Mouse (Mus musculus) heart, embryonic 12.5 days (tissue): ENCODE data around the gene Wdr77. TPM values are rescaled to one million over a fixed set of nuclear protein-coding genes. Genes with fewer than 3 reads are reported as not detected.

Experiments
- ATAC-seq: fragments of 200-750 bp; cut with Nextera tagmentation; 2 replicates; pipeline ENCODE4 v1.8.0; 2017; ENCODE audit warnings: moderate TSS enrichment, moderate library complexity; ENCODE audit not compliant: insufficient number of reproducible peaks, low FRiP score
- H3K27ac ChIP-seq: fragments of 300-500 bp; sonication (generic); 2 replicates; pipeline ENCODE4 v1.5.1; 2016; ENCODE audit warnings: mild to moderate bottlenecking, moderate library complexity; ENCODE audit not compliant: poor library complexity, severe bottlenecking
- H3K27me3 ChIP-seq: fragments of 300-500 bp; sonication (generic); replicated peaks from 2 replicates; pipeline ENCODE4 v1.6.1; 2016; ENCODE audit warnings: mild to moderate bottlenecking, moderate library complexity
- H3K36me3 ChIP-seq: fragments of 300-500 bp; sonication (generic); 2 replicates; pipeline ENCODE4 v1.6.1; 2016; ENCODE audit warnings: mild to moderate bottlenecking, moderate library complexity
- H3K4me1 ChIP-seq: fragments of 300-500 bp; sonication (generic); replicated peaks from 2 replicates; pipeline ENCODE4 v1.6.1; 2016; ENCODE audit warnings: mild to moderate bottlenecking
- H3K4me2 ChIP-seq: fragments of 300-500 bp; sonication (generic); 2 replicates; pipeline ENCODE4 v1.6.1; 2016; ENCODE audit warnings: mild to moderate bottlenecking, moderate library complexity
- H3K4me3 ChIP-seq: fragments of 300-500 bp; sonication (generic); 2 replicates; pipeline ENCODE4 v1.5.1; 2016; ENCODE audit warnings: mild to moderate bottlenecking
- H3K9ac ChIP-seq: fragments of 300-500 bp; sonication (generic); 2 replicates; pipeline ENCODE4 v1.6.1; 2016; ENCODE audit warnings: mild to moderate bottlenecking, moderate library complexity
- H3K9me3 ChIP-seq: fragments of 300-500 bp; sonication (generic); replicated peaks from 2 replicates; pipeline ENCODE4 v1.6.1; 2016; ENCODE audit warnings: mild to moderate bottlenecking, moderate library complexity
- WGBS: fragments of 180-500 bp; shearing (Covaris S2); methylation state at CpG from one replicate; pipeline ENCODE4 v1.1.7; 2016; 5-methylcytosine and 5-hydroxymethylcytosine counted together
- polyA plus RNA-seq: library from polyadenylated mRNA; unstranded; fragments of >200 nt; fragmentation: Nextera tagmentation; extraction: Ambion mirVana; gene quantifications from 2 replicates; pipeline ENCODE4 v1.2.1, GENCODE M21; 2016

Wdr77 gene
- polyA plus RNA-seq, 1 experiment from 2014 or later: 89.4 TPM

DNA sequence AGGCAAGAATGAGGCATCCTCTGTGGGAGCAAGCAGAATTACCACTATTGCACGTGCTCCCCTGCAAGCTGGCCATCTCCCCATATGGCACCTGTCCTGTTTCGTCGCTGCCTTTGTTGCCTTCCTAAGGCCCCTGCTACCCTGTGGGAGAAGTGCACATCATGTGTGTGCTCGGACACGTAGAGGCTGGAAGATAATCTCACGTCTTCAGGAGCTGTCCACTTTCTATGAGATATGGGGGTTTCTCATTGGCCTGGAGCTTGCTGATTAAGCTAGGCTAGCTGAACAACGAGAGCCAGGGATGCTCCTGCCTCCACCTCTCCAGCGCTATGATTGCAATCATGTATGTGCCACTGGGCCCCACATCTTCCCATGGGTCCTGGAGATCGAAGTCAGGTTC lies 34.6 kb upstream of the Wdr77 start:
- Histone ChIP-seq H3K27ac (no peak overlapping the region), H3K4me1 (no peaks in the 10 kb centered on the region), H3K9ac (no peak overlapping the region), H3K4me2 (no peak overlapping the region), H3K27me3 (no peaks in the 10 kb centered on the region), H3K36me3 (no peaks in the 10 kb centered on the region), H3K9me3 (no peaks in the 10 kb centered on the region), H3K4me3 (no peak overlapping the region)
- ATAC-seq: no peak
- 79% methylated on average over 9 of the region's 9 CpGs for WGBS

DNA sequence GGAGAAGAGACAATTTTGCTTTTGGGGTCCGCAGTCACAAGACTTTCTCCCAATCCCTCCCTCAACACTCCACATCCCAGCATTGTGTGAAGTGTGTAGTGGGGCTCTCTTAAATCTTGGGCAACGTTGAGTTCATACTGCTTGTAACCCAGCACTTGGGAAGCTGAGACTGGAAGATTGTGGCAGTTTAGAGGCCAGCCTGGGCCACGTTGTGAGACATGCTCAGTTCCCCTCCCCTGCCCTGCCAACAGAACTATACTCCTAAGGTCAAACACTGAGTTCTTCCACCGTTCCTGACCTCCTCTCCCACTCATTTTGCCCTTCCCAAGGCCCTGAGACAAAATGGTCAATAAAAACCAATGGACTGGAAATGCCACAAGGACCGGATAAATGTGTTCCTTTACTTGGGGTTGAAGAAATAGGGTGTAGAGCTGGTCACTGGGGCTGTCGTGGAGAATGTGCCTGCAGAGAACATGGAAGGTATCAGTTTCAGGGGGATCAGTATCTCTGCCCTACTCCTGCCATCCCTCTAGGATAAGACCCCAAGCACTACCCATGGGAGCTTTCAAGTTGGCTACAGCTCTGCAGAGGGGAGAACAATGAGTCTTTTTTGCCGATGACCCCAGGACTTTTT lies 31.5 kb upstream of the Wdr77 start:
- Histone ChIP-seq H3K4me2 (no peak overlapping the region), H3K4me1 (no peaks in the 10 kb centered on the region), H3K9me3 (no peaks in the 10 kb centered on the region), H3K36me3 (no peaks in the 10 kb centered on the region), H3K27ac (no peak overlapping the region), H3K27me3 (no peaks in the 10 kb centered on the region), H3K9ac (no peak overlapping the region), H3K4me3 (no peak overlapping the region)
- WGBS: 79% methylated on average over 7 of the region's 7 CpGs
- no peak for ATAC-seq

DNA sequence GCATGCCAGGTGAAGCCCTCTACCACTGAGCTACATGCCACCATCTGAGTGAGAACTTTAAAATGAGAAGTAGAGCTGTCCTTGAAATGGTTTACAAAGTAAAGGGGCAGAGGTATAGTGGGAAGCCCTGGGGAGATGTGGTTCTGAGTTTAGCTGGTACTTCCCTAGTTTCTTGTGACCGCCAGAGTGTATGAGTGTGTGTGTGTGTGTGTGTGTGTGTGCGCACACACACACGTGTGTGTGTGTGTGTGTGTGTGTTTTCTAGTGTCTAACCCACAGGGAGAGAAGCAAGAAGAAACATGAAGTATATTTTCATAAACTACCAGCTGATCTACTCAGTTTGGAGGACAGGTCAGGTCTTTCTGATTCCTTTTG lies 31.0 kb upstream of the Wdr77 start:
- Histone ChIP-seq H3K36me3 (no peaks in the 10 kb centered on the region), H3K9me3 (no peaks in the 10 kb centered on the region), H3K9ac (no peak overlapping the region), H3K4me2 (no peak overlapping the region), H3K4me1 (no peaks in the 10 kb centered on the region), H3K27ac (no peak overlapping the region), H3K27me3 (no peaks in the 10 kb centered on the region), H3K4me3 (no peak overlapping the region)
- ATAC-seq: no peak
- 93% methylated on average over 3 of the region's 3 CpGs for WGBS

DNA sequence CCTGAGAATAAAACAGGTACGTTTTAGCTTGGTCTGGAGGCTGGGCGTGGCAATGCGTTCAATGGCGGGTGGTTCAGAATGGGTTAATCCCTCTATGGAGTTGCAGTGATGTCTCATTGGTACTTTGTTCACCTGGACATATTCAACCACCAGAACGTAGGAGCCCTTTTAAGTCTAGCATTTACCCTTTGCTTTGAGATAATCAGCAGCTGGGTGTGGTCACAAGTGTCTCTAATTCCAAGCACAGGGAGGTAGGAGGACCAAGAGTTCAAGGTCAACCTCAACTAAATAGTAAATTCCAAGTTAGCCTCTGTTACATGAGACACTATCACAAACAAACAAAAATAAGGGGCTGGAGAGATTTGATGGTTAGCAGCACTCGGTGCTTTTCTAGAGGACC lies 30.4 kb upstream of the Wdr77 start:
- H3K4me3 ChIP-seq: no peak overlapping the region
- H3K9ac ChIP-seq: no peak overlapping the region
- H3K4me2 ChIP-seq: no peak overlapping the region
- ATAC-seq: no peak
- H3K27ac ChIP-seq: no peak overlapping the region
- H3K36me3 ChIP-seq: no peaks in the 10 kb centered on the region
- H3K27me3 ChIP-seq: no peaks in the 10 kb centered on the region
- no peaks in the 10 kb centered on the region for H3K4me1 ChIP-seq
- WGBS: 76% methylated on average over 6 of the region's 6 CpGs
- H3K9me3 ChIP-seq: no peaks in the 10 kb centered on the region

DNA sequence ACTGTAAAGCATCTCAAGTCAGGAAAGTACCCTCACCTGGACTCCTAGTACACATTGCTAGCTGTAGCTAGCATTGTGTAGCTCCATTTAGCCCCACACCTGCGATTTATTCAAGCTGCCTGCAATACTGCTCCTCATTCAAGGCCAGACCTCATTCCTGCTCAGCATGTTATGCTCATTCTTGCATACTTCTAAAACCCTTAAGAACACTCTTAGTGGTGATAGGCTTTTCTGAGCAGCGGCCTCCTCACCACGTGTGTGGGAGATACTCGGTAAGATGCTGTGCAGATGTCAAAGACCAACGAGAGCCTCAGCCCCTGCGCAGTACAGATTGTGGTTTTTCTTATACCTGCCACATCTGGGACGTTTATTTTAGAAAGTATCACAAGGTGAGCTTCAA lies 29.3 kb upstream of the Wdr77 start:
- Histone ChIP-seq H3K27me3 (no peaks in the 10 kb centered on the region), H3K9me3 (no peaks in the 10 kb centered on the region), H3K9ac (no peak overlapping the region), H3K27ac (no peak overlapping the region), H3K4me2 (no peak overlapping the region), H3K4me3 (no peak overlapping the region), H3K36me3 (no peaks in the 10 kb centered on the region), H3K4me1 (peaks cover 3% of the 10 kb centered on the region)
- no peak for ATAC-seq
- 71% methylated on average over 7 of the region's 7 CpGs for WGBS

DNA sequence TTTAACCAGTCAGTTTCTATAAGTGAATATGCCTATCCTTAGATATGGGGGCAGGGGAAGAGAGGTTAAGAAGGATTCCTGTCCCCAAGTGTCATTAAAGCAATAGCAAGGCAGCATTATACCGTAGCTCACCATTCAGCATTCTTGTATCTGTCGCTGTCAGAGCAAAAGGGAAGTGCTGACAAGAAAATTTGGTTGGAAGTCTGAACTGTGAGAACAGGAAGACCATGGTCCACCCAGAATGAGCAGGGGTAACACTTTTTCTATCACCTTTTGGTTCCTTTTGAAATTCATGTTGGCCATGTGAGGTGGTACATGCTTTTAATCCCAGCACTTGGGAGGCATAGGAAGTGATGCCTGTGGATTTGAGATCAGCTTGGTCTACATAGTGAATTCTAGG lies 28.1 kb upstream of the Wdr77 start:
- Histone ChIP-seq H3K27ac (no peak overlapping the region), H3K4me1 (peaks cover 7% of the 10 kb centered on the region), H3K9me3 (no peaks in the 10 kb centered on the region), H3K27me3 (no peaks in the 10 kb centered on the region), H3K36me3 (no peaks in the 10 kb centered on the region), H3K9ac (no peak overlapping the region), H3K4me3 (no peak overlapping the region), H3K4me2 (no peak overlapping the region)
- ATAC-seq: no peak
- 73% methylated on average over 2 of the region's 2 CpGs for WGBS

DNA sequence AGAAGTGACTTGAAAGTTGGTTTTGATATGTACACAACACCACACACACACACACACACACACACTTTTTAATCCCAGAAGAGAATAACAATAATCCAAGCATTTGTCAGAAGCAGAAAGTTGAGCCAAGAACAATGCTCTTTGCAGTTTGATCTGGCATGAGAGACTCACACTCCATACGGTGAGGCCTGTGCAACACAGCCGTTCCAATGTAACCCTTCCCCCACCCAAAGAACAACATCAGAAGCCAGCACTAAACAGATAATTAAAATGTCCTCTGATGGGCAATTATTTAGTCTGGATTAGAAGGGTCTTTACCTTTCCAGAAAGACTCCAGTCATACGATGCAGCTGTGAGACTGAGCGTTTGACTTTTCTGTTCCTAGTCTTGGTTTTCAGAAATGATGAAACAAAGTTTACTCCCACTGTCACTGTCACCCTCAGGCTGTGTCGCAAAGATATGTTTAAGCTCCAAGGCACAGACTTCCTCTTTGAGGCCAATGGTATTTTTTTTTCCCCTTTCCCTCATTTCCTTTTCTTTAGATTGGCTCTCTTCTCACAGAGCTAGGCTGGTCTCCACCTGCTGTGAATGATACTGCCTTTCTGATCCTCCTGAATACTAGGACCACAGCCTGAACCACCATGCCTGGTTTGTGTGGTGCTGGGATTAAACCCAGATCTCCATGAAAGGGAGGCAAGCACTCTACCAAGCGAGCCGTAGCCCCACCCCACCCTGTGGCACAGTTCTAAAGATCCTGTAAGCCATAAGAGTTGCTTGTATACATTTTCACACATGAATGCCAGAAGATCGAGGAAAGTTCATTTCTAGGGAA lies 26.7 kb upstream of the Wdr77 start, which contains the start of gene I830077J02Rik:
Gene I830077J02Rik, minus strand, starts transcription at position 425 of the 832 bp plus-strand sequence.
- Histone ChIP-seq H3K9ac (no peak within 1 kb of the TSS), H3K4me1 (peaks cover 7% of the 10 kb centered on the region), H3K4me3 (no peak within 1 kb of the TSS), H3K27ac (peak within 1 kb of the TSS; percentile 50), H3K9me3 (no peaks in the 10 kb centered on the region), H3K36me3 (peaks cover 4% of the 10 kb centered on the region), H3K27me3 (no peaks in the 10 kb centered on the region), H3K4me2 (no peak within 1 kb of the TSS)
- ATAC-seq: peak; percentile 54; the same call in 1 of the 2 replicates
- 63% methylated on average over 8 of the region's 8 CpGs for WGBS

DNA sequence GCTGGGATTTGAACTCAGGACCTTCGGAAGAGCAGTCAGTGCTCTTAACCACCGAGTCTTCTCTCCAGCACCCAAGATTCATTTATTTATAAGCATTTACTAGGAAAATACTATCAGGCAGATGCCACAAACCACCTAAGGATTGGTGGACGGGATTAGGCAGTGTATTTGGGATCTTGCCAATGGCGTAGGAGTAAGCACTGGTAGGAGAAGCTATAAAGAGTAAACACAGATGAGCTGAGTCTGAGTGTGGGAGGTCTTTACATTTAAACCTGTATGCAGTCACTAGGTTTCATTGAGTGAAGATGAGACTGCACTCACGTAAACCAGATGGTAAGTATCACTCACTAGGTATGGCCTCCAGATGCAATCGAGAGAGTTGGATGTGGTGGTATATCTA lies 25.2 kb upstream of the Wdr77 start:
- Histone ChIP-seq H3K4me1 (peaks cover 7% of the 10 kb centered on the region), H3K36me3 (peaks cover 9% of the 10 kb centered on the region), H3K9me3 (no peaks in the 10 kb centered on the region), H3K4me3 (no peak overlapping the region), H3K9ac (no peak overlapping the region), H3K27ac (no peak overlapping the region), H3K27me3 (no peaks in the 10 kb centered on the region), H3K4me2 (no peak overlapping the region)
- no peak for ATAC-seq
- WGBS: 88% methylated on average over 6 of the region's 6 CpGs

DNA sequence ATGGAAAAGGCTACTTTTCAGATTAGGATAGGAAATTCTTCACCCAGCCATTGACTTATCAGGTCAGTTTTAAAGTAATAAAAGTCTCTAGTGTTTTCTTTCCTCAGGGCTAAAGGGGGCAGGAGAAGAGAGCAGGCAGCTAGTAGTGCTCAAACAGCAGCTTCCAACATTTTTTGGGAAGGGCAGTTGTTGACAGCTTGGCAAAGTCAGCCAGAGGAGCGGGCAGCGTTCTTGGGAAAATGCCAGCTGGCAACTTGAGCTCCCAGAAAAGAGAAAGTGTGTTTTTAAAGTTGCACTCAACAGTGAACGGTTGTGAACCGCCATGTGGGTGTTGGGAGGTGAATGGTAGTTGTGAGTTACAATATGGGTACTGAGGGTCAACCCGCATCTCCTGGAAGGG lies 24.1 kb upstream of the Wdr77 start:
- no peak overlapping the region for H3K9ac ChIP-seq
- H3K36me3 ChIP-seq: peaks cover 12% of the 10 kb centered on the region
- no peak overlapping the region for H3K4me2 ChIP-seq
- no peak overlapping the region for H3K27ac ChIP-seq
- no peaks in the 10 kb centered on the region for H3K9me3 ChIP-seq
- peaks cover 7% of the 10 kb centered on the region for H3K4me1 ChIP-seq
- no peak for ATAC-seq
- no peaks in the 10 kb centered on the region for H3K27me3 ChIP-seq
- no peak overlapping the region for H3K4me3 ChIP-seq
- 54% methylated on average over 5 of the region's 5 CpGs for WGBS

DNA sequence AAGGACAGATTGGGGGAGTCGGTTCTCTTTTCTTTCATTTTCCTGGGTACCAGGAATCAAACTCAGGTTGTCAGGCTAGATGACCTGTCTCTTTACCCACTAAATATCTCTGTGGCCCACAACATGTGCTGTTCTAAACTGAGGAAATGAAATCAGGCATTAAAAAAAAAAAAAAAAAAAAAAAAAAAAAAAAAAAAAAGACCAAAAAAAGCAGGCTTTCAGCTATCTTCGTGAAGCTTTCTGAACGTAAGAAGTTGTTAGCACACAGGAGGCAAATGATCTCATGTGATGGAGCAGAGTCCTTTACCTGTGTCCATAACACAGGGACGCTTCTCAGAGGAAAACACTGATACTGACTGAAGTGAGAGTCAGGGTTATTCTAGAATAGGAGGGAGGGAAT lies 23.1 kb upstream of the Wdr77 start:
- Histone ChIP-seq H3K9me3 (no peaks in the 10 kb centered on the region), H3K27ac (no peak overlapping the region), H3K4me1 (peaks cover 7% of the 10 kb centered on the region), H3K27me3 (no peaks in the 10 kb centered on the region), H3K4me3 (no peak overlapping the region), H3K36me3 (peaks cover 23% of the 10 kb centered on the region), H3K9ac (no peak overlapping the region), H3K4me2 (no peak overlapping the region)
- WGBS: 84% methylated on average over 4 of the region's 4 CpGs
- ATAC-seq: no peak

DNA sequence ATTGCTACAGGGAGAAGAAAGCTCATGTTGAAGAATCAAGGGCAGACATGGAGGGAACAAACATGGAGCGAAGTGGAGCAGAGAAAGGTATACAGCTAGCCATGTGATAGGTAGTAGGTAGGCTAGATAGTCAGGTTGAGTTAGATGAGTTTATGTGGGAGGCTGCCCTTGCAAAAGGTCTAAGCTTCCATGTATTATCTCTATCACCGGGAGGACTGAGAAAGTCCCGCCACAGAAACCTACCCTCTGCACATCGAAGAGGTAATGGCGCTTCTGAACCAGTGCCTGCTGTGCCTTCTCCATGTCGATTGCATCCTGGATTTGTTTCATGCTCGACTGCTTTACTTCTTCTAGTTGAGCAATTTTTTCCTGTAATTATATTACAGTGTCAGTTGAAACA lies 7.8 kb upstream of the Wdr77 start:
- Histone ChIP-seq H3K27me3 (no peaks in the 10 kb centered on the region), H3K36me3 (peaks cover 66% of the 10 kb centered on the region), H3K4me2 (no peak overlapping the region), H3K9me3 (no peaks in the 10 kb centered on the region), H3K27ac (no peak overlapping the region), H3K4me3 (no peak overlapping the region), H3K9ac (no peak overlapping the region), H3K4me1 (no peaks in the 10 kb centered on the region)
- no peak for ATAC-seq
- 94% methylated on average over 7 of the region's 7 CpGs for WGBS
